Mouse (Mus musculus) right cerebral cortex, adult 2 months (tissue): ENCODE measurements around the gene Neurl4.
"Not testable (repeated sequence)": the region's sequence is repeated elsewhere in the genome, so short reads cannot be mapped to it uniquely, and the experiment has no call there.

Experiments
- DNase-seq, 2 experiments: peaks; one replicate each; pipeline ENCODE4 v3.0.0; 2021 to 2022; ENCODE audit warnings: low spot score in 2 of 2

The Neurl4 gene

GRCm38 (mm10) chr11:69913554-69914371 lies 12.9 kb downstream of the Neurl4 start, which contains the start of gene Gps2:
Gene Gps2 (plus strand): TSS chr11:69913888.
- peak; percentile 95 to 96 for DNase-seq

- no peak for DNase-seq
These were observed 13.5 kb downstream of the Neurl4 start for GRCm38 (mm10) chr11:69914372-69914764.

GRCm38 (mm10) chr11:69914917-69915430 lies 14.1 kb downstream of the Neurl4 start:
- DNase-seq: no peak

GRCm38 (mm10) chr11:69915667-69916627 lies 15.1 kb downstream of the Neurl4 start:
- DNase-seq: no peak

GRCm38 (mm10) chr11:69916652-69917378 lies 15.9 kb downstream of the Neurl4 start:
- not testable (repeated sequence) for DNase-seq

GRCm38 (mm10) chr11:69917379-69917948 lies 16.6 kb downstream of the Neurl4 start:
- no peak for DNase-seq

- no peak for DNase-seq
These were observed 17.2 kb downstream of the Neurl4 start for GRCm38 (mm10) chr11:69918118-69918517.

- no peak for DNase-seq
These were observed 18.2 kb downstream of the Neurl4 start for GRCm38 (mm10) chr11:69919053-69919452.

GRCm38 (mm10) chr11:69919661-69920265 lies 18.9 kb downstream of the Neurl4 start:
- peak; percentile 43 to 47 for DNase-seq

GRCm38 (mm10) chr11:69920266-69921031 lies 19.6 kb downstream of the Neurl4 start:
- no peak for DNase-seq

GRCm38 (mm10) chr11:69921114-69922011 lies 20.5 kb downstream of the Neurl4 start, which contains the start of gene Eif5a:
Gene Eif5a (minus strand): TSS chr11:69921958.
- DNase-seq: peak; percentile 100

- no peak for DNase-seq
These were observed 21.3 kb downstream of the Neurl4 start for GRCm38 (mm10) chr11:69922012-69922756.

GRCm38 (mm10) chr11:69922796-69923195 lies 21.9 kb downstream of the Neurl4 start:
- DNase-seq: no peak

GRCm38 (mm10) chr11:69927501-69927900 lies 26.6 kb downstream of the Neurl4 start:
- DNase-seq: no peak

- DNase-seq: no peak
These were observed 28.8 kb downstream of the Neurl4 start for GRCm38 (mm10) chr11:69929712-69930111.

- not testable (repeated sequence) for DNase-seq
These were observed 29.3 kb downstream of the Neurl4 start for GRCm38 (mm10) chr11:69930176-69930575.

- no peak for DNase-seq
These were observed 30.2 kb downstream of the Neurl4 start for GRCm38 (mm10) chr11:69930967-69931537.

- DNase-seq: no peak
These were observed 30.9 kb downstream of the Neurl4 start for GRCm38 (mm10) chr11:69931769-69932168.
